Mouse (Mus musculus) cerebellum, postnatal 10 days (tissue): Measurements from ENCODE around the gene Gsap.
"Not testable (repeated sequence)": the region's sequence is repeated elsewhere in the genome, so short reads cannot be mapped to it uniquely, and the experiment has no call there.

Experiments
- DNase-seq, 2 experiments: peaks; one replicate each; pipeline ENCODE4 v3.0.0; 2021; ENCODE audit warnings: mixed read lengths in 2 of 2

Gene Gsap

GRCm38 (mm10) chr5:21263202-21264055 is 77.4 kb downstream of the Gsap start:
- peak; percentile 73 to 81 for DNase-seq

- peak in 1 of 2 experiments; percentile 21 for DNase-seq
These were observed 78.4 kb downstream of the Gsap start for GRCm38 (mm10) chr5:21264352-21265021.

GRCm38 (mm10) chr5:21265049-21265448 is 79.0 kb downstream of the Gsap start:
- DNase-seq: peak; percentile 95 to 97

GRCm38 (mm10) chr5:21267090-21267489 is 81.0 kb downstream of the Gsap start:
- DNase-seq: no peak

- no peak for DNase-seq
These were observed 83.4 kb downstream of the Gsap start for GRCm38 (mm10) chr5:21269446-21269845.

GRCm38 (mm10) chr5:21270756-21271155 is 84.7 kb downstream of the Gsap start:
- DNase-seq: no peak

GRCm38 (mm10) chr5:21271386-21272354 is 85.6 kb downstream of the Gsap start:
- DNase-seq: peak; percentile 13 to 32

GRCm38 (mm10) chr5:21277685-21278084 is 91.6 kb downstream of the Gsap start:
- not testable (repeated sequence) for DNase-seq

GRCm38 (mm10) chr5:21283356-21284062 is 97.5 kb downstream of the Gsap start:
- no peak for DNase-seq

- DNase-seq: no peak
These were observed 102.8 kb downstream of the Gsap start for GRCm38 (mm10) chr5:21288658-21289435.

GRCm38 (mm10) chr5:21290594-21290993 is 104.5 kb downstream of the Gsap start:
- DNase-seq: no peak

GRCm38 (mm10) chr5:21295683-21296082 is 109.6 kb downstream of the Gsap start:
- no peak for DNase-seq

GRCm38 (mm10) chr5:21299076-21299755 is 113.2 kb downstream of the Gsap start:
- peak in 1 of 2 experiments; percentile 18 for DNase-seq

GRCm38 (mm10) chr5:21300058-21300457 is 114.0 kb downstream of the Gsap start:
- DNase-seq: no peak

- peak; percentile 70 to 74 for DNase-seq
These were observed 115.0 kb downstream of the Gsap start for GRCm38 (mm10) chr5:21301011-21301410.

- no peak for DNase-seq
These were observed 121.1 kb downstream of the Gsap start for GRCm38 (mm10) chr5:21307165-21307564.

GRCm38 (mm10) chr5:21314696-21315095 is 128.6 kb downstream of the Gsap start:
- DNase-seq: no peak

- DNase-seq: no peak
These were observed 134.1 kb downstream of the Gsap start for GRCm38 (mm10) chr5:21320138-21320537.

- DNase-seq: peak; percentile 61 to 68
These were observed 140.4 kb downstream of the Gsap start for GRCm38 (mm10) chr5:21326494-21326893.

- DNase-seq: no peak
These were observed 142.5 kb downstream of the Gsap start for GRCm38 (mm10) chr5:21328560-21328959.
